Mouse (Mus musculus) MEL-GATA-1-ER (cell line): ENCODE data around the gene Arid3a.
A peak's percentile ranks its signal among the peaks of the same experiment; 100 is the strongest.

Source experiments
- DNase-seq: peaks from one replicate; pipeline ENCODE4 v3.0.0-alpha.2; 2012; ENCODE audit warnings: low read depth; ENCODE audit errors: extremely low read depth

The Arid3a gene

DNA sequence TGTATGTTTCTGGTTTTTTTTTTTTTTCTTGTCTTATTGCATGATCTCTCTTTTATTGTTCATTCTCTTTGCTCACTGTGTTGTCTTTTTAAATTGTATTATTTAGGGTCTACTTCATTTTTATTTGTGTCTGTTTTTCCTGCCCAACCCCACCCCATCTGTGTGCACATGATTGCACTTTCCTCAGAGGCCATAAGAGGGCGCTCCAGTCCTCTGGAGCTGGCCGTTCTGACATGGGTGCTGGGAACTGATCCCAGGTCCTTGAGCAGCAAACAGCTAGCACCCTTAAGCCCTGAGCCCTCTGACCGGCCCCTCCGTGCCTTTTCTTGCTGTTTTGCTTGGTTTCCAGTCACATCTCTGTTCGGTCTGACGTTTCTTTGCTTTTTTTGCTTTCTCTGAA lies 64.7 kb downstream of the Arid3a start:
- no peak for DNase-seq

GRCm38 (mm10) chr10:79994397-79995115 lies 67.7 kb downstream of the Arid3a start:
- DNase-seq: no peak

DNA sequence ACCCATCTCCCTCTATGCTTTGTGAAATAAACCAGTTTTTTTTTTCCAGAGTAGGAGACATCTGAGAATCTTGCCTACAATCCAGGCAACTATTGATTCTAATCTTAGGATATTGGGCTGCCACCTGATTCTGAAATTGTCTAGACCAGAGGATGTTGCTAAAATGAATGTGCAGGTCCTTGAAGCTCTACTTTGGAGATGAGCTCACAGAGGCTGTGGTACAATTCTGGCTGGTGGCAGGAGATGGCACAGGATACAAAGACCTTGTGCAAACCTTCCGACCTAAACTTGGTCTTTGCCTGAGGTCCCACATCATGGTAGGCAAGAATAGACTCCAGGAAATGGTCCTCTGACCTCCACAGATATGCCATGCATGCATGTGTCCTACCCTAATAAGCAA lies 68.8 kb downstream of the Arid3a start:
- no peak for DNase-seq

DNA sequence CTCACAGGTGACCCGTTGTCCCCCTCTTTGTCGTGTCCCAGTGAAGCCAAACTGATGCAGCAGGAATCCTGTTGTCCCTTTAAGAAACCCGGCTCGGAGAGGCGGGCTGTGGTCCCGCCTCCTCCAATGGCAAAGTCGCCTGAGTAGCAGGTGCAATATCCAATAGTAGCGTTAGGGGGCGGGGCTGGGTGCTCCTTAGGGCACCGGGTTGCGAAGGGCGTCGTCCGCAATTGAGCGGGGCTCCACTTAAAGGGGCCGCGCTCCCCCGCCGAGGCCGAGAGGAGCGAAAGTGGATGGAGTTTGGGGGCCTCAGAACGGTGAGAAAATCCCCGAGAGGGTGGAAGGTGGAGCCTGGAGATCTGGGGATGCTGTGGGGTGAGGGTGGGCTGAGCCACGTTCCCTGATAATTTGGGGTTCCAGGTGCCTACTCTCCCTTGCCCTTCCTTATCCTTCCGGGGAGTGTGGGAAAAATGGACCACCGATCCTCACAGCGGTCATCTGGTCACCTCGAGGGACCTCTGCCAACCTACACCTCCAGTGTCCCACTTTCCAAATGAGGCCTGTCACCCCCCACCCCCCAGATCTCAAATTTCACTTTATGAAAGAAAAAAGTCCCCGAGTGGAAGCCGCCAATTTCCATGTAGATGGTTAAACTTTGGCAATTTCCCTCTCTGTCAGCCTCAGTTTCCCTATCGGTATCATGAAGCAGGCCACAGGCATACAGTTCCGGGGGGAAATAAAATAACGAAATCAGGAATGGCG lies 69.6 kb downstream of the Arid3a start, which contains the start of gene Abca7:
Abca7 (plus strand) TSS at position 223 of the 762 bp plus-strand sequence.
- DNase-seq: peak; percentile 86

- peak; percentile 80 for DNase-seq
Measured at GRCm38 (mm10) chr10:79997034-79997760, 70.4 kb downstream of the Arid3a start.

- no peak for DNase-seq
Measured at GRCm38 (mm10) chr10:79997819-79998218, 71.0 kb downstream of the Arid3a start.

DNA sequence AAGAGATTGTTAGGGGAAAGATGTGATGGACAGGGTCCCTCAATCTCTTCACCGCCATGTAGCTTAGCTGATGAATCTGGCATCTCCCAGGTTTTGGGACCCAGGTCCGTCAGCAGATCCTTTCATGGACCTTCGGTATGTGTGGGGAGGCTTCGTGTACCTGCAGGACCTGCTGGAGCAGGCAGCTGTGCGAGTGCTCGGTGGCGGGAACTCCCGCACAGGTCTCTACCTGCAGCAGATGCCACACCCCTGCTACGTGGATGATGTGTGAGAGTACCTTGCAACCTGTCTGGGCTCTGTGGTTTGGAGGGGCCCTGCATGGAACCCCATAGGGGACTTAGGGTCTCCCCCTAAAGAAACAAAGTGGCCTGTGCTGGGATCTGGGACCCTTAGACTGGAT lies 75.1 kb downstream of the Arid3a start:
- DNase-seq: no peak

DNA sequence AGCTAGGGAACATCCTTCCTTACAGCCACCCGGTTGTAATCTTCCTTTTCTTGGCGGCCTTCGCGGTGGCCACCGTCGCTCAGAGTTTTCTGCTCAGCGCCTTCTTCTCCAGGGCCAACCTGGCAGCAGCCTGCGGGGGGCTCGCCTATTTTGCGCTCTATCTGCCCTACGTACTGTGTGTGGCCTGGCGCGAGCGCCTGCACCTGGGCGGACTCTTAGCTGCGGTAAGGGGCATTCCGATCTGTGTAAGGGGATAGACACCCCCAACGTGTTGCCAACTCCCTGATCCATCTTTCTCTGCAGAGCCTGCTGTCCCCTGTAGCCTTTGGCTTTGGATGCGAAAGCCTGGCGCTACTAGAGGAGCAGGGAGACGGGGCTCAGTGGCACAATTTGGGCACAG lies 76.0 kb downstream of the Arid3a start:
- DNase-seq: no peak

GRCm38 (mm10) chr10:80003374-80004232 lies 76.8 kb downstream of the Arid3a start:
- peak; percentile 78 for DNase-seq

GRCm38 (mm10) chr10:80004233-80004705 lies 77.4 kb downstream of the Arid3a start:
- DNase-seq: no peak
